Mouse (Mus musculus) ES-Bruce4 (cell line): ENCODE results near the gene Vcam1.

Source experiments
- CTCF ChIP-seq: IDR thresholded peaks from one replicate; pipeline ENCODE4 v1.8.1; 2011; ENCODE audit warnings: low read depth, low read length
- EP300 ChIP-seq: IDR thresholded peaks from 2 replicates; pipeline ENCODE4 v1.6.1; 2011; ENCODE audit warnings: low read depth, low read length; ENCODE audit not compliant: insufficient read depth
- POLR2A ChIP-seq: IDR thresholded peaks from one replicate; pipeline ENCODE4 v1.8.1; 2011; ENCODE audit warnings: low read length; ENCODE audit not compliant: insufficient read depth

DNA sequence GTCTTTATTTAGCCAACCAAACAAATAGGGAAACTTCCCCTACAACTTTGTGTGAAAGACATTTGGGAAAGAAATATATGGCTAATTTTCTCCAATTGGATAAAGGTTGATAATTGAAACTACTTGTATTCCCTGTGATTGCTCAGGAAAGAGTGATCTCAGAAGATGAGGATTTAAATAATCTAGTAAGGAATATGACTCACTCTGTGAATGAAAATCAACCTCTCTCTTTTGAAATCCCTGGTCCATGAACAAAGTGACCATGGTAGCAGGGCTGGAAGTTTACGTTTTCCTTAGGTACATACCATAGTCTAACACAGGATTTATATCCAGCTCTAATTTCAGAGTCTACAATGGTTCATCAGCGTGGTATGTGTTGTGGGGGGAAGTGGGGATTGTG lies 52.7 kb downstream of the Vcam1 start:
- TF ChIP-seq CTCF (no peak), POLR2A (no peak), EP300 (no peak)
